ENCODE assay signal across 27 mouse cellular contexts in the genomic region with DNA sequence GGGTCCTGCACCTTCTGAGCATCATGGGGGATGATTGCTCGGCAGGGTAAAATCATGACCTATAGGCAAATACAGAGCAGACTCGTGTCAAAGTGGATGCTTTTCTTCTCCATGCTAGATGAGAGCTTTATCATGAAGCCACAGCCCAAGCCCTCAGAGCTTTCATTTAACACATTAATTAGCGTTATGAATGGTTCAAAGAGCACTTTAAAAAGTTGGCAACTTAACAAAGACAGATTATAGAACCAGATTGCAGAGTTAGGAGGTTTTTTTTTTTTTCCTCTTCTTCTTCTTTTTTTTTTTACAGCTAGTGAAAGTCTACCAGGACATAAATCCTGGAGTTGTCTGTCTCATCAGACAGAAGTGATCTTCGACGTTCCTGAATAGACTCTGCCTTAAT. TPM values are rescaled to one million over a fixed set of nuclear protein-coding genes. Genes with fewer than 3 reads are reported as not detected.
"Had no signal": no experiment of that assay in that cellular context is flagged by ENCODE, and none has a peak within 500 bp of the region (broad histone marks: within the 10 kb centered on the region; RNA-seq: fewer than 3 reads in every experiment).

No protein-coding gene starts in this region.

- H3K27me3 ChIP-seq: embryonic facial prominence, embryonic 12.5 days; embryonic facial prominence, embryonic 13.5 days; embryonic facial prominence, embryonic 15.5 days; forebrain, embryonic 15.5 days had no signal

- ATAC-seq: forebrain, embryonic 13.5 days; forebrain, embryonic 14.5 days; forebrain, embryonic 15.5 days; forebrain, embryonic 16.5 days; forebrain, postnatal 0 days had no signal

- H3K9me3 ChIP-seq: embryonic facial prominence, embryonic 10.5 days; embryonic facial prominence, embryonic 12.5 days; embryonic facial prominence, embryonic 13.5 days; embryonic facial prominence, embryonic 15.5 days; forebrain, embryonic 10.5 days; forebrain, embryonic 12.5 days; forebrain, embryonic 13.5 days; forebrain, embryonic 15.5 days had no signal

- H3K4me3 ChIP-seq: embryonic facial prominence, embryonic 10.5 days; embryonic facial prominence, embryonic 12.5 days; embryonic facial prominence, embryonic 13.5 days; embryonic facial prominence, embryonic 15.5 days; erythroblast, embryonic 14.5 days; forebrain, embryonic 10.5 days; forebrain, embryonic 12.5 days; forebrain, embryonic 13.5 days; forebrain, embryonic 15.5 days; gastrocnemius, adult 2 months; heart, adult 2 months had no signal

- H3K4me2 ChIP-seq: embryonic facial prominence, embryonic 12.5 days; embryonic facial prominence, embryonic 13.5 days; embryonic facial prominence, embryonic 15.5 days; forebrain, embryonic 12.5 days; forebrain, embryonic 13.5 days; forebrain, embryonic 15.5 days had no signal

- DNase-seq: cerebellum, adult 8-10 months; cerebellum, adult 9-10 months; cerebellum, adult 9-11 months; cerebellum, postnatal 10 days; cerebellum, postnatal 14 days; cerebellum, postnatal 25 days; cerebellum, postnatal 36 days; embryo, embryonic 11 days; forebrain, postnatal 0 days; gastrocnemius, adult 2 months; gastrocnemius, postnatal 10 days; gastrocnemius, postnatal 14 days; gastrocnemius, postnatal 25 days; gastrocnemius, postnatal 36 days; heart, adult 18-20 months had no signal

- H3K36me3 ChIP-seq: embryonic facial prominence, embryonic 10.5 days; embryonic facial prominence, embryonic 12.5 days; embryonic facial prominence, embryonic 13.5 days; embryonic facial prominence, embryonic 15.5 days; forebrain, embryonic 10.5 days; forebrain, embryonic 12.5 days; forebrain, embryonic 15.5 days had no signal

- H3K9ac ChIP-seq: embryonic facial prominence, embryonic 12.5 days; embryonic facial prominence, embryonic 13.5 days; embryonic facial prominence, embryonic 15.5 days; forebrain, embryonic 12.5 days; forebrain, embryonic 13.5 days; forebrain, embryonic 15.5 days; forebrain, postnatal 0 days had no signal

- H3K27ac ChIP-seq: embryonic facial prominence, embryonic 10.5 days; embryonic facial prominence, embryonic 12.5 days; embryonic facial prominence, embryonic 13.5 days; embryonic facial prominence, embryonic 15.5 days; forebrain, embryonic 10.5 days; forebrain, embryonic 12.5 days; forebrain, embryonic 13.5 days; forebrain, embryonic 15.5 days; gastrocnemius, adult 2 months; heart, adult 2 months had no signal

RNA-seq across cellular contexts. Expression of a gene that starts 15.4 kb away (rescaled TPM):
- total RNA-seq: forebrain, postnatal 0 days had no signal
- polyA plus RNA-seq: forebrain, embryonic 13.5 days; forebrain, embryonic 14.5 days; forebrain, embryonic 16.5 days; forebrain, postnatal 0 days had no signal
